Mouse (Mus musculus) urinary bladder, postnatal 25 days (tissue): ENCODE measurements at regions not wholly inside any gene's neighbourhood (a gene's known extent, or its start where the extent isn't known, plus 50 kb on each side); places are given as distances from the start of the nearest gene placed in this dataset.
"Not testable (repeated sequence)": the region's sequence is repeated elsewhere in the genome, so short reads cannot be mapped to it uniquely, and the experiment has no call there.

Experiments used
- DNase-seq: peaks from one replicate; pipeline ENCODE4 v3.0.0; 2022; ENCODE audit warnings: low spot score

DNA sequence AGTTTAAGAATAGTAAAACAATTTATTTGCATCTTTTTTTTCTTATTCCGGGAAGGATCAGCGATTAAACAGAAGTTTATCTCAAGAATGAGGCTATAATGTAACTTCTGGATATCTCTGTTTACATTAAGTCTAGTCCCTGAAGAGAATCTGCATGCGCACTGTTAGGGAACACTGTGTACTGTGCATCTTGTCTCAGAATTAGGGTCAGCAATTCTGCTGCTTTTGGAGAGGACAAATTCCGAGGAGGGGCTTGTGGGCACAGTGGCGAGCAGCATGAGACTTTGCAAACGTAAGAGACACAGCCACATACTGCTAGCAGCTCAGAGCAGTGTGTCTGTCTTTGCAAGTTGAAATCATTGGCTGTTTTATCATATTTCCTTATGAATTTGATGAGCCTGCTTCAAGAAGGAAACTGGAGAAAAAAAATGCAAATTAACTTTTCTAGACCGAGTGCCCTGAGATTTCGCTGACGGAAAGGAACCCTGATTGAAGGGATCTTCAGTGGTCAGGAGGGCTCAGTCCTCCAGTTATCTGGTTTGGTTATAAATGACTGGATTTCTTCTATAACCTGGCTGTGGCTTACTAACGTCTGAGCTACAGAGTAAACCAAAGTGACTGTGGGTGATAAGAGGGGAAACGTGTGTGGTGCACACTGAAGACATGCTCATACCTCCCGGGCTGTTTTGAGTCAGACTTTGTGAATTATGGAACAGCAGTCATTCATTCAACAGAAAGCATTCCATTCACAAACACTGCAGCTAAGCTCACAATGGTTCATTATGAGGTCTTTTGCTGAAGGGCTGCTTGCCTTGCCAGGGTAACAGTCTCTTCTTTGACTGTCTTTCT is 305.1 kb downstream of the Ets1 start:
- no peak for DNase-seq

DNA sequence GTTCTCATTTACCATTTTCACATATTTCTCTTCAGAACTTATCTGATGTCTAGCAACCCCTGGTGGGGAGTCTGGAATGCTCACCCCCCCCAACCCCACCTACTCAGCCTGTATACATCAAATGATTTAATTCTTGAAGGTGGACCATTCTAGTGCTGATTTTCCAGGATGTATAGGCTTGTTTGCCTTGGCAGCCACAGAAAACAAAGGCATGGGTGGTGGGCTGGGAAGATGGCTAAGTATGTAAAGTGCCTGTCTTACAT is 305.7 kb downstream of the Ets1 start:
- DNase-seq: no peak

DNA sequence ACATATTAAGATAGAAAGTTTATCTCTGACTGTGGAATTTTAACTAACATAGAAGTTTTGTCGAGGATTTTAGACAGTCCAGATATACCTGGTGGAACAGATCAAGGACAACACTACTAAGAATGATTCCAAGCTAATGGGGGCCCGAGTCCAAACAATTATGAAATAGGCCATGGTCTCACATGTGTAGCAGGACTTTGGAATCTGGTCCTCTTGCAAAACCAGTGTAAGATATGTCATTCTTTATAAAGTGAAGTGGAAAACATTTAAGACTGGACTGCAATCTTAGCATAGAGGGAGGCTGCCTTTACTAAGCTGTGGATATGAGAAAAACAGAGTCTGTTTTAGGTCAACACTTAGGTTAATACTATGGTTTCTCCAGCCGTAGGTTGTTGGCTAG is 311.2 kb downstream of the Ets1 start:
- no peak for DNase-seq

DNA sequence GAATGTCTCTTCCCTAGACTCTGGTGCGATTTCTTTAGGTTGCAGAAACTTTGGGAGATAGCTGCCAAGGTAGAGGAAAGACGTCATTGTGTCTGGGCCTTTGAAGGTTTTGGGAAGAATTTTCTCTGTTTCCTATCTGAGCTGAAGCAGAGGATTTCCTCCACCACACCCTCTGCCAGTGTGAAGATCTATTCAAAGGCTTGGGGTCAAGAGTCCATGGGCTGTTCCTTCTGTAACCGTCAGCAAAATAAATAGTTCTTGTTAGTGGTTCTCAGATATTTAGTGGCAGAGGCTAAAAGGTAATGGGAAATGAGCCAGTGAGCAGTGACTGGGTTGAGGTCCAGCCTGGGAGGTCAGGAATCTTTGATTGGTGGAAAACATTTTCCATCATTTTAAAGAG is 313.0 kb downstream of the Ets1 start:
- no peak for DNase-seq

DNA sequence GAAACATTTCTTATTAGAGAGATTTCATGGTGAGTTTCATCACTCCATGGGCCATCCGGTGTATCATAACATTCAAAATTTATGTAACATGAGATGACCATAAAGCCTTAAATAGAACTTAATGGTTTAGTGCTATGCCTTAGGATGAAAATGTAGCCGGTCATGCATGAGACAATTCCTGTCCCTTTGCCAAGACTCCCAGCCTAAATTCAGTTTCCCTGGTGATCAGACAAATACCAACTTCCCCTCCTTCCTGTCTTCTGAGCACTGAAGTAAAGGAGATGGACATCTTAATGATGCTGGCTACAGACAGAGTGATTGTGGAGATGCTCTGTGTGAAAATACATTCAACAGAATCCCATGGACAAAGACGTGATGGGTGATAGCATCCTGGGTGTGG is 322.7 kb downstream of the Ets1 start:
- DNase-seq: no peak

DNA sequence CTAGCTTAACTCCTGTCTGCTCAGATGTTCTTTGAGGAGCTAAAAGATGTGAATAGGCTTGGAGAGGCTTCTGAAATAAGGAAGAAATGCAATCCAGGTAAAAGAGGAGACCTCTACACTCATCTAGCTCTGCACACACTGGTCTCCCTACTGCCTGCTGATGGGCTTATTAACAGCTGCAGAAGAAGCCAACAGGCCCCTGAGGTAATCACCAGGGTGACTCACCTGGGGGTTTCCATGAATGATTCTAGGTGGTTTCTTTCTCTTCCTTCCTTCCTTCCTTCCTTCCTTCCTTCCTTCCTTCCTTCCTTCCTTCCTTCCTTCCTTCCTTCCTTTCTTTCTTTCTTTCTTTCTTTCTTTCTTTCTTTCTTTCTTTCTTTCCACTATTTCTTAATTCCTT is 323.4 kb downstream of the Ets1 start:
- not testable (repeated sequence) for DNase-seq

DNA sequence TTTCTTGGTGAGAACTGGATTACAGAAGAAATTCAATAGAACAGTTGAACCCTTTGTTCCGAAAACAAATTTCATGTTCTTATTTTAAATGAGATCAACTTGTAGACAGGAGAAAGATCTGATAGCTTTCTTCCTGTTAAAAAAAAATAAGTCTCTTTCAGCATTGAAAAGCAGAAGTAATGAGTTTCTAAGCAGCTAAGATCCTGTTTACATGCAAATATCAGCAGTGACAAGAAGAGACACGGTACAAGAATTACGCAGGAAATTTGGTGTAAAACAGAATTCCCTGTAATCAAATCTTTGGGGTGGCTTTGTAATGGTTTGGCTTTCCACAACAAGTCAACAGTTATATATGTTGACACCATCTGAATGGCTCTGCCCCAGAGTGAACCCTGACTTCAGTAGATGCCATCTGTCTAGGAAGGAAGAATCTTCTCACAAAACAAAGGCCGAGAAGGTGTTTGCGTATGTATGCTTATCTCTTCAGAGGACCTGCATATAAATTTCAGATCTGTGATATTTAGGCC is 326.7 kb downstream of the Ets1 start:
- DNase-seq: no peak

DNA sequence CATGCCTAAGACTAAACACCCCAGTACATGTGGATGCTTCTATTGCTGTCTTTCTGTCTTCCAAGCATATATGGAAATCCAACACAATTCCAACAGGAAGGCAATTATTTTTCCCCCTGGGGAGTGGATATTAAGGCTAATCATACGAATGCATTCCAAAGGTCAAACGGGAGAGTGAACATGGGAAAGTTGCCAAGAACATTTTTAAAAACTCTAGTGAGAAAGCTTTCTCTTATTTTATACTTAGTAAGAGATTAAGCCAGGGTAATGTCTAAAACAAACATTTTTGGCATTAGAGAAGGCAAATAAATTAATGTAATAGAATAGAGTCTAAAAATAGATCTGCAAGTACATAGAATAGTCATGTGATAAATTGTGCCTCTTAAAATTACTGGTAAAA is 332.4 kb downstream of the Ets1 start:
- DNase-seq: no peak

DNA sequence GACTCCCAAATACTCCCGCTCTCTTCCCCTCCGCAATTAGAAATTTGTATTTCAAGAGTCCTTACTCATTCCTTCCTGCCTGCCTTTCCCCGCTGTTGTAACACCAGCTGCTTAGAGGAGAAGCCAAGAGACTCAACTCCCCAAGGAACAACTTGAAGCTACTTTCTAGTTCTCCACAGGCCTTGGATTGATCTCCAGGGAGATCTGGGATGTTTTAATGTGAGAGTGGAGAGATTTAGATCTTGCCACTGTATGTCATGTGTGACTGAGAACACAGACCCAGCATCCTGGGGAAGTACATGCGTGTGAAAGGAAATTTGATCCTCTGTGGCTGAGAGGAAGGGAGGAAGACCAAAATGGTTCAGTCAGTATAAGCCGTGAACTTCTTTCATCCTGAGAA is 335.4 kb downstream of the Ets1 start:
- DNase-seq: no peak

DNA sequence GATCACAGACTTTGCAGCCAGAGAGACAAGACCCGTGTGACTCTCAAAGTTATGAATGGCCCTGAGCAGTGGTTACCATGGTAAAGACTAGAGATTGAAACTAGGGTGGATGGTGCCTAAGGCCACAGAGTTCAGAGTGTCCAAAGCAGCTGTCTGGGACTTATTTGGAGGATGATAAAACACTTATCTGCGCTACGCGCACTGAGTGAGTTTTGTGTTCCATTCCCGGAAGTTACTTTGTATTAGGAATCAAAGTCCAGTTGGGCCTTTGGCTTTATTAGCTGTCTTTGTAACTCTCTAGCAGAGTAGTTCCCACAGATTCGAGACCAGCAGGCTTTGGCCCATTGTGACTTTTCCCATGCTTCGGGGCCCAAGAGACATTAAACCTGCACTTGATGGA is 335.9 kb downstream of the Ets1 start:
- DNase-seq: no peak

DNA sequence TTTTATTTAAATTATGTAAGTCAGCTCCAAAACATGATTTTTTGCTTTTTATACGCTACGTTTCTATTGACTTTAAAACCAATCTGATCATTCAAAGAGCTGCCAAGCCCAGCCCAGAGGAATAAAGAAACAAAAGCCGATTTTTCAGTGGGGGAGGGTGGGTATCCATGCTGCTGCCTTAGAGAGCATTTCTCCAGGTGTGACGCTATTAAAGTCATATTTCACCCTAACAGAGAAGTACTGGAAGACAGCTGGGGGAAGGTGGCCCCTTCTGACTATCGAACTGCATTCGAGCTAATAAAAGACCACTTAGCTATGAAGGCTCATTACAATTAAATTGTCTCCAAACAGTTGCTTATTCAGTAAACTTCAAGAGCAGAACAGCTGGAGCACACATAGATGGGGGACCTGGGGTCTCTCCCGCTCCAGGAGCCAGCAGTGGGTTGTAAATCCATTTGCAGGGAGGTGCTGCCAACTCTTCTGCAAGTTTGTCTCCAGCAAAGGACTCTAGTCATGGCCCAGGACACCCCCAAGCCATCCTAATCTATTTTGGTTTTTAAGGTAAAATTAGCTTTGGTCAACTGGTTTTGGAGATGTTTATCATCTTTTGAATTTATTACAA is 336.5 kb downstream of the Ets1 start:
- no peak for DNase-seq

DNA sequence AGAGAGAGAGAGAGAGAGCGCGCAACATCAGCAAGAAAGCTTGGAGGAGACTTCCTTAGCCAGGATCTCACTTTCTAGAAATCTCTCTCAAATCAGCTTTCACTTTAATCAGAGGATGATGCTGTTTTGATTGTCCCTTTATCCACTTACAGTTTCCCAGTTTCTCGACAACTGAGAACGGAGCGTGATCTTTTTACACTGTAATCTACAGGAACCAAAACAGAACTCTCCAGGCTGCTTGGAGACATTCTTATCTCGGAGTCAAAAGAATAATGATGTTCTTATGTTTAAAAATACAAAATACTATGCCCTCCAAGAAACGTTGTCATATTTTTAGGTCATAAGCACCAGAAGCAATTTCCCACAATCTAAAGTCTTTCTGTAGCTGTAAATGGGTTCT is 341.7 kb downstream of the Ets1 start:
- no peak for DNase-seq

DNA sequence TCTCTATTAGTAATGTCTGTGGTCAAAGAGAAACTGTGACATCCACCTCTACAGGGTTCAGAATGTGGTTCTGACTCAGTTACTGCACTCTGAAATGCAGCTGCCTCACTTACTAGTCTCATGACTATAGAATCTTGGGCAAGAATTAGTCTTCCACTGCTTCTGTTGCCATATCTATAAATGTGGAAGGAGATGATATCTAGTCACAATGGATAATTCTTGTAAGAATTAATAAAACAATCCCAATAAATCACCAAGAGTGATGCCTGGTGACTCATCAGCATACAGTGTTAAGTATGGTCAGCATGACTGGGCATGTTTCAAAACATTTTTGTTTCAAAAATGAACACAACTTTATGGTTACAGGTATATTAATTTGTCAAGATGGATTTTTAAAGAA is 344.8 kb downstream of the Ets1 start:
- DNase-seq: no peak

DNA sequence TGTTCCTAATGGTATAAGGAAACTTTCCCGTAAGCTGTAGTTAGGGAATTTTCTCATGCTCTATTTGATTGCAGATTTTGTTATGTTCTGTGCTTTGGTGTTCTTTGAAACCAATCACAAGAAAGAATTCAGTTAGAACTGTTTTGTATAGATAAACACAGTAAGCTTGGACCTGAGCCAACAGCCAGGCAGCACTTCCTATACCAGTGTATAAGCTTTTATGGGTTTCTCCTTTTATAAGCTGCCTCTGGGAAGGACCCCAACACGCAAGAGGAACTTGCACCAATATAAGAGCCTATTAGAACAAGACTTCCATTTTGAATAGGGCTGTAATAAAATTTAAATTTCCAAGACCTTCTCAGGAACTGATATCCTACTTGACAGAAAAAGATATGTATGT is 347.2 kb downstream of the Ets1 start:
- no peak for DNase-seq

DNA sequence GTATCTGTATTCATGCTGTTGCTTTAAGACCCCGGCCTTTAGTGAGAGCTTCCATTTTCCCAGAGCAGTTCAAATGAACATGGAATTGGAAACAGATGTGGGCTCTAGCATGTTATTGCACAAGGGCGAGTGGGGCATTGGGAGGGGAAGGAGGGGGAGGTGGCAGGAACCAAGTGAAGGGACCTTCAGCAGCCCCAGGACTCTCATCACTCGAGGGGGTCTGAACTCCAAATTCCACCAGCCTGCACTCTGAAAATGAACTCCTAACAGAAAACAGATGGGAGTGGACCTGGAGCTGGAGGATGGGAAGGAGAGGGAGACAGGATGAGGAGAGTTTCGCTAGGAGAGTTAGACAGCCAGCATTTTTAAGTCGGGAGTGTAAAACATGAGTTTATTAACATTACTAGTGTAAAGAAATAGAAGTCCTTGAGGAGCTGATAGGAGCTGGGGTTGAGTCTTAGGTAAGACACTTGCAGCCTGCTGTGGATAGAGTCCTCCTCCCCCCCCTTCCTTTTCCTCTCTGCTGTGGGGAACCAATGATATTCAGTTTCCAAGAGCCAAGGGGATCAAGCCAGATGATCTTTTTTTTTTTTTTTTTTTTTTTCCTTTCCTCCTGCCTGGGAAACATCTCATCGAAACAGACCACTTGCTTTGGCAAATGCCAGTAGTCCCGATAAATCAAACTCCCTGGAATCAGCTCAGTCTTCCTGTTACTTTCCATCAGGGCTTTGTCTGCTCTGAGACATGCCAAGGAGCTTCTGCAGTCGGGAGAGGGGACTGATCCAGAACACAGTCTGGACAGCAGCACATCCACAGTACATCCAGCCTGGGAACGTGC is 351.0 kb downstream of the Ets1 start:
- no peak for DNase-seq

DNA sequence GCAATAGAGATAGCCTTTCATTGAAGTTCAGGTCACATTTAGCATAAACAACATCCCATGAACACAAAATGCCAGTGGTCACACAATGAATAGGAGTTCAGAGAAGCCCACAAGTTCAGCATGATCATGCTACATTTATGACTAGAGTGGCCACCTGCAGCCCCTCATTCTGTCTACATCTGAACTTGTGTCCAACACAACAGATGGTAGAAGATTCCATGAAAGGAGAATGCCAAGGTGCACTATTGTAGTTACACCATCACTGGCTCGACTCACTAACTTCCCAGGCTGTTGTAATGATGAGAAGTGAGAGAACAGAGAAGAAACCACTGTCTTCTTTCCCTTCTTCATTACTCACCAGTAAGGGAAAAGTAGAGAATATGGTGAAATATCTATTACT is 353.0 kb downstream of the Ets1 start:
- no peak for DNase-seq

DNA sequence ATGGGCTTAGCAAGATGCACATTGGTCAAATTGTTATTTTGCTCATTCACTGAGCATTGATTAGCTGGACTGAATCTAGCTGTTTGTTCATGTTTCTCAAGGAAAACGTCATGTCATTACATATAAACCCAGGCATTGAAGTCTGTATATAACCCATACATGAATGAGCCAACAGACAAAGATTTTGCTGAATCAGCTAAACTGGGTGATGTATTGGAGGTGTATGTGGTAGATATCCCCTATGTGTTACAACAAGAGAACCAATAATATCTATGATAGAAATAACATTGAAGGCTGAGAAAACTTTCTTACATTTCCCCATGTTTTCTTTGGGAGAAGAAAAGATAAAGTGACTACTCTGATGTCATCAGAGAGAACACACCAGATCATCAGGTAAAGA is 362.3 kb downstream of the Ets1 start:
- DNase-seq: no peak

DNA sequence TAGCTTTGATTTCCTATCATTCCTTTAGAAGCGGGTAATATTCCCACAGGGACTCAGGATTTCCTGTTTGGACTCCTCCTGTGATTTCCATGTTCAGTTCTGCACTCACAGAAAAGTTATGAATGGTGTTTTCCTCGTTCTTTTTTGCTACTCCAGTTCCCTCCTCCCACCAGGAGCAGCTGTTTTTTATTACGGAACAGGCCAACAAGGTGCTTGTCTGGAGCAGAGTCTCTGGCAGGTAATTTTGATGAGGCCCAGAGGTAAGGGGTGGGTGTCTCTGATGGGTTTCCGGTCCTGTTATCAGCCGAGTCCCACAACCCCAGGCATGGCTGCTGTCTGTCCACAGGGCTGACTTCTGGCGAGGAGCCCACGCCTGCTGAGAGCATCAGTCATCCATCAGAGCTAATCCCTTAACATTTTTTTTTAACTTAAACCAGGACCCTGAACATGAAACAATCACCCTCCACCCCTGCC is 364.7 kb downstream of the Ets1 start:
- DNase-seq: no peak

DNA sequence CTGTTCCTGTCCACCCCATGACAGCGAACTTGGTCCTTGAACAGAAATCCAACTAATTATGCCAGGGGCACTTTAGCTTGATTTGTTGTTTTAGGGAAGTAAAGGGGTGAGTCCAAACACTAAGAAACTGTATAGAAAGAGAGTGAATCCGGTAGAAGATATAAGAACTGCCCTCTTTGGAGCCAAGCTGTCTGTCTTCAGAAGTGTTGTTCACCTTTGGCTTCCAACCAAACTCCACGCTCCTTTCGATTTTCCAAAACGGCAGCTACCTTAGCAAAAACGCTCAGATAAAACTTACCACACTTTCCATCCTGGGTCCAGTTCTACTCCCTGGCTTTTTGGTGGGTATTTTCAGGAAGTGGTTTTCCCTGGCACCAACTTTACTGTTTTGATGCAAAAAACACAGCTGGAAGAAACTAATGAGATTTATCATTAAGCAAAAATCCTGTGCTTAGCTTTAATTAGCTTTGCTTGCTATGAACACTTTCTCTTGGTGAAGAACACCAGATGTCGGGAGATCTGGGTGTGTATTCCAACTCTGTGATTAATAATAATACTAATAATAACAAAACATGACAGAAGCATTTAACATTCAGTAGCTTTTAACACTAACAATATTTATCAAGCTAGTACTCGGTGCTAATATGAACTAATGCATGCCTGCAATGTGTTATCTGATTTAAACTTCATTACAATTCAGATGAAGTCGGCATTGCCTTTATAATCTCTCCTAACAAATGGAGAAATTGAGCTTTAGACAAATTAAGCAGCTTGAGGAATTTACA is 365.3 kb downstream of the Ets1 start:
- DNase-seq: no peak

DNA sequence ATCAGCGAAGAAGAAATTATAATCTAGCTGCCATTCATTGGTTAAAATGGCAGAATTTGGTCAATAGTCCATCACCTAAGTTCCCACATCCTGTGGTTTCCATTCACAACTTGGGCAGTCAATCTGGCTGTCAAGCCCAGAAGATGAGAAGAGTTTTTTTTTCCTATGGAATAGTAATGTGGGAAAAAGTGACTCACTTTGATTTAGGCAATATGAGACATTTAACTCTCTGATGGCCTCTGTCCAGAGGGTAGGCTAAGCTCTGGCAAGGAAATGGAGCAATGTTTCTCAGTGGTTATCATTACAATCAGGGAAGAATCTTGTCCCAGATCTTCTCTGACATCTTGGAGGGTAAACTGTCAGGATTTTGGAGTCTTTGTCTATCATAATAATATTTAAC is 367.9 kb downstream of the Ets1 start:
- DNase-seq: no peak

DNA sequence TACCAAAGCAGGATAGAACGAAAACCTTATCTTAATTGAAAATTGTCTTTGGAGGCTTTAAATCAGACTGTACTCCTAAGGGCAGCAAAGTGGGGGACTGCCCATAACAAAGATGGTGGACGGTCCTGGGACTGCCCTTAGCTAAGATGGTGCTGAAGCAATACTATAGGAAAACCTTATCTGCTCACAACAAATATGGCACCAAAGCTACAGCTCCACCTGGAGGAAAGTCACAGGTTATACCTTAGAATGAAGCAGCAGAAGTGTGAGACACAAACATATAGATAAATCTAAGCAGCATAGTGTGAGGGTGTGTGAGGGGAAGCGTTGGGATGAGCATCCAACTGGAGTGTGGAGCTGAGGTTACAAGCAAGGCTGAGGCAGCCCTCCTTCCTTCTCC is 368.5 kb downstream of the Ets1 start:
- DNase-seq: no peak

DNA sequence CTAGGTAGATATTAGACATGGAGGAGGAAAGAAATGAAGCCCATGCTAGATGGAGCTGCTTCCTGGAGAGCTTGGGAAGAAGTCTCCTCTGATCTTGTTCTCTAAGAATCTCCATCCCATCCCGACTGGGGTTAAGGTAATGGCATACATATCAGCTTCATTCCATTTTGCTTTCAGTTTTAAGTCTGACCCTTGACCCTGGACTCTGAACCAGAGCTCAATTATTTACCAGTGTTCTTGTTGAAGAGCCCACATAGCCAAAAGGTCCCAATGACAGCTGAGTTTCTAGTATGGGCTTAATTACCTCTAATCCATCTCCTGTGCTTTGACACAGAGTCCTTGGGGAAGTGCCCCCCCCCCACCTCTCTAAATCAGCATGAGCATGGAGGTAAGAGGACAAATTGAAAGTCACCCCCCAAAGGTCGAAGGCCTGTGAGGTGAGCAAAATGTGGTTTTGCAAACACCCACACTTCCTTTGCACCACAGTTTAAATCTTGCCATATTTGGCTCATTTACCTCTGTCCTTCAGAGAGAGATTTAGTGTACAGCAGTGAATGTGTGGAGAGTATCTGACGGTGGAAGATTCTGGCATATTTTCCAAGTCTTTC is 371.5 kb downstream of the Ets1 start:
- no peak for DNase-seq
